Mouse (Mus musculus) stomach, postnatal 0 days (tissue): ENCODE data around the gene BC017158.

Experiments
- CTCF ChIP-seq: IDR thresholded peaks from 2 replicates; pipeline ENCODE4 v1.5.1; 2016; ENCODE audit warnings: antibody characterized with exemption, low read depth, mild to moderate bottlenecking, moderate library complexity
- EP300 ChIP-seq: optimal IDR thresholded peaks from 2 replicates; pipeline ENCODE3; 2016; ENCODE audit warnings: antibody characterized with exemption

DNA sequence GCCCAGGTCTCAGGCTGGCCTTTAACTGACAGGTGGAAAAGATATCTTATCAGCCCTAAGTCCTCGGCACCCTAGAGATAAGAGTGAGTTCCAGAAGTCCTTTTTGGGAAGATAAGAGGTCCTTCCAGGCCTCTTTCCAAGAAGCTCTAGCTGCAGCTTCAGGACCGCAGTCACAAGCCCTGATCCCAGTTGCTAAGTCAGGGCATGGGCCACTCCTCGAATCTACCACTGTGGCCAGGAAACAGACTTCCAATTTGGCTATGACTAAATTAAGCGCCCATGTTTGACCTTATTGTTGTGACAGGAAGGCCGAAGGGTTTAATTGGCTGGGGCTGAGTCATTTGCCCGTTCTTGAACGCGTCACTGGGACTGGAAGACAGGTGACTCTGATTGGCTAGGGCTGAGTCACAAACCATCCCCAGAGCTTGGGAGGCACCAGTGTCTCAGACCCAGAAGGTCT is 12.3 kb upstream of the BC017158 start:
- TF ChIP-seq EP300 = no peak
- no peak for TF ChIP-seq CTCF
